Mouse (Mus musculus) neural tube, embryonic 12.5 days (tissue): ENCODE data around the gene Ifi209. TPM values are rescaled to one million over a fixed set of nuclear protein-coding genes. Genes with fewer than 3 reads are reported as not detected.
"Not testable (repeated sequence)": the region's sequence is repeated elsewhere in the genome, so short reads cannot be mapped to it uniquely, and the experiment has no call there.

ENCODE experiments used
- ATAC-seq: fragments of 200-750 bp; cut with Nextera tagmentation; 2 replicates; pipeline ENCODE4 v1.8.0; 2017; ENCODE audit warnings: low read depth, mild to moderate bottlenecking, moderate TSS enrichment, moderate library complexity; ENCODE audit not compliant: low FRiP score
- H3K27ac ChIP-seq: fragments of 300-500 bp; sonication (generic); 2 replicates; pipeline ENCODE4 v1.5.1; 2016
- H3K27me3 ChIP-seq: fragments of 300-500 bp; sonication (generic); replicated peaks from 2 replicates; pipeline ENCODE4 v1.6.1; 2016; ENCODE audit warnings: mild to moderate bottlenecking
- H3K36me3 ChIP-seq: fragments of 300-500 bp; sonication (generic); 2 replicates; pipeline ENCODE4 v1.6.1; 2016; ENCODE audit warnings: mild to moderate bottlenecking
- H3K4me1 ChIP-seq: fragments of 300-500 bp; sonication (generic); 2 replicates; pipeline ENCODE4 v1.6.1; 2016
- H3K4me2 ChIP-seq: fragments of 300-500 bp; sonication (generic); replicated peaks from 2 replicates; pipeline ENCODE4 v1.6.1; 2016; ENCODE audit warnings: mild to moderate bottlenecking
- H3K4me3 ChIP-seq: fragments of 300-500 bp; sonication (generic); 2 replicates; pipeline ENCODE4 v1.5.1; 2016
- H3K9ac ChIP-seq: fragments of 300-500 bp; sonication (generic); 2 replicates; pipeline ENCODE4 v1.6.1; 2016; ENCODE audit warnings: mild to moderate bottlenecking
- H3K9me3 ChIP-seq: fragments of 300-500 bp; sonication (generic); 2 replicates; pipeline ENCODE4 v1.6.1; 2016; ENCODE audit warnings: mild to moderate bottlenecking
- WGBS: fragments of 180-500 bp; shearing (Covaris S2); methylation state at CpG from one replicate; pipeline ENCODE4 v1.1.7; 2016; 5-methylcytosine and 5-hydroxymethylcytosine counted together
- polyA plus RNA-seq: library from polyadenylated mRNA; unstranded; fragments of >200 nt; fragmentation: Nextera tagmentation; extraction: Ambion mirVana; gene quantifications from 2 replicates; pipeline ENCODE4 v1.2.1, GENCODE M21; 2016

The Ifi209 gene
- 0.13 TPM in 1 of 2 replicates, not detected in the other for polyA plus RNA-seq

DNA sequence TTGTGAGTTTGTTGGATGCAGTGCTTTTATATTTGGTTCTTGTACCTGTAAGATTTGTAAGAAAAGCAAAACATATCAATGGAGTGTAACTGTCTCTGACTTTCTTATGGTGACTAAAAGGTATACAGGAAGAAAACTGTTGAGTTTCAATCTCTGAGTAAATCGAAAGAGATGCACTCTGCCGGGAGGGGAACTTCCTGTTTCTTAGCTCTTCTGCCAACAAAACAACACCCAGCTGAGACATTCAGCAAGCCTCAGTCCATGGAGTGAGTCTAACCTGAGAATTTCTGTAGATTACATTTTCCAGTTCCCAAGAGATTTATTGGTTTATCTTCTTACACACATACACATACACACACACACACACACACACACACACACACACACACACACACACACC, at the start of gene Ifi209:
Ifi209 (plus strand) TSS at position 296 of the 400 bp plus-strand sequence.
- 88% methylated on average over 2 of the region's 2 CpGs for WGBS
- H3K27me3 ChIP-seq, H3K9me3 ChIP-seq, H3K4me1 ChIP-seq, ATAC-seq, H3K9ac ChIP-seq, H3K4me3 ChIP-seq, H3K27ac ChIP-seq, H3K36me3 ChIP-seq, H3K4me2 ChIP-seq: not testable (repeated sequence)

GRCm38 (mm10) chr1:173589698-173590097, 41.0 kb upstream of the Ifi209 start:
- H3K4me2 ChIP-seq, H3K9me3 ChIP-seq, H3K27ac ChIP-seq, H3K4me3 ChIP-seq, H3K9ac ChIP-seq, ATAC-seq, H3K27me3 ChIP-seq, H3K4me1 ChIP-seq, H3K36me3 ChIP-seq: not testable (repeated sequence)
- WGBS, result 90% methylated on average over 2 of the region's 2 CpGs

DNA sequence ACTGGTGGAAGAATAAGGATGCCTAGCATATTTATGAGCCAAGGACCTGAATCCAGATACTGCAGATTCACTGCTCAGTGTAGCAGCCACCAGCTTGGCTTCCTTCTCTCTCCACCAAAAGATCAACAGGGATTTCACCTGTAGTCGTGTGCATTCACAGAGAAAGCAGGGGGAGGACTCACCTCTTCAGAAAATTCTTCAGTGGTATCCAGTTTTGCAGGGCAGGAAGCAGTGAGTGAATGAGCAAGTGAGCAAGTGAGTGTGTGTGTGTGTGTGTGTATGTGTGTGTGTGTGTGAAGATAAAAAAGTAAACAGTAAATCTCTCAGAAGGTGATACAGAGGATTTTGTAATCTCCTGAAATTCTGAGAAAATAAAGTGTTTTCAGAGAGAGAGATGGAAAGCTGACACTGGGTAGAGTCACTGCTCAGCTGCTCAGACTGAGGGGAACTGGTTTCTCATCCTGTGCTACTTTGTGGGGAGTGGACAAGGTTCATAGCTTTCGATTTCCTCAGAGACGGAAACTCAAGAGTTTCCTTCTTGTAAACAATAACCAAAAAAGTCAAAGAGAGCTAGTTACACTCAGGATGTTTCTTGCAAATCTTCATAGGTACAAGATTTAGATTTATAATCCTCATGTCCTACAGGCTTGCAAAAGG, 31.8 kb upstream of the Ifi209 start, which contains the start of gene Ifi213:
Ifi213 (minus strand) TSS at position 437 of the 657 bp plus-strand sequence.
- H3K9ac ChIP-seq, H3K4me3 ChIP-seq, H3K27ac ChIP-seq, H3K9me3 ChIP-seq, H3K27me3 ChIP-seq, H3K36me3 ChIP-seq, H3K4me2 ChIP-seq, H3K4me1 ChIP-seq, ATAC-seq: not testable (repeated sequence)
- WGBS, result 78% methylated on average over 3 of the region's 3 CpGs

GRCm38 (mm10) chr1:173610291-173610690, 20.4 kb upstream of the Ifi209 start:
- ATAC-seq, H3K27me3 ChIP-seq, H3K9me3 ChIP-seq, H3K27ac ChIP-seq, H3K9ac ChIP-seq, H3K4me2 ChIP-seq, H3K4me1 ChIP-seq, H3K36me3 ChIP-seq, H3K4me3 ChIP-seq: not testable (repeated sequence)
- WGBS, result 92% methylated on average over 3 of the region's 3 CpGs

DNA sequence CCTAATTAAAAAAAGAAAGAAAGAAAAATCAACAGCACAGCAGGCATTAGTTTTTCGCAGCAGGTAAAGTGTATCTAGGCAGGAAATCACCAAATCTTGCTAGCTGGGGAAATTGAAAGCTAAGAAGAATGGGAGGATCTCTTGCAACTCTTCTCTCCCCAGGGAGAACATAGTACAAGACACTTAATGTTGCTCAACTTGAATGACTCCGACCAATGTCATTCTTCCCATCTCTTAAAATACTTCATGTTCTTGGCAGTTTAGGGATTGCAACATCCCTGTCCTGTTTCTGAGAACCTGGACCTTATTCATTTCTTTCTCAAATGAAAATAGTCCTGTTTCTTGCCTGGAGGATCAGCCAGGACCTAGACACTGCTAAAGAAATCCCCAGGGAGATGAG, 8.5 kb upstream of the Ifi209 start:
- H3K9ac ChIP-seq, H3K4me3 ChIP-seq, ATAC-seq, H3K27ac ChIP-seq, H3K9me3 ChIP-seq, H3K4me1 ChIP-seq, H3K36me3 ChIP-seq, H3K27me3 ChIP-seq, H3K4me2 ChIP-seq: not testable (repeated sequence)
- WGBS, result 83% methylated on average over 2 of the region's 2 CpGs

- H3K4me3 ChIP-seq, result no peak overlapping the region
- H3K27me3 ChIP-seq, result no peaks in the 10 kb centered on the region
- ATAC-seq, result no peak
- H3K9me3 ChIP-seq, result no peaks in the 10 kb centered on the region
- no peaks in the 10 kb centered on the region for H3K36me3 ChIP-seq
- H3K4me1 ChIP-seq, result no peaks in the 10 kb centered on the region
- WGBS, result 93% methylated on average over 2 of the region's 2 CpGs
- H3K9ac ChIP-seq, result no peak overlapping the region
- H3K27ac ChIP-seq, result no peak overlapping the region
- no peak overlapping the region for H3K4me2 ChIP-seq
These were observed 6.7 kb upstream of the Ifi209 start for GRCm38 (mm10) chr1:173624052-173624451.

GRCm38 (mm10) chr1:173626686-173627085, 4.0 kb upstream of the Ifi209 start:
- Histone ChIP-seq H3K9ac (no peak overlapping the region), H3K27ac (no peak overlapping the region), H3K36me3 (no peaks in the 10 kb centered on the region), H3K4me1 (no peaks in the 10 kb centered on the region), H3K4me2 (no peak overlapping the region), H3K4me3 (no peak overlapping the region), H3K27me3 (no peaks in the 10 kb centered on the region), H3K9me3 (no peaks in the 10 kb centered on the region)
- WGBS, result 75% methylated on average over 2 of the region's 2 CpGs
- ATAC-seq, result no peak

DNA sequence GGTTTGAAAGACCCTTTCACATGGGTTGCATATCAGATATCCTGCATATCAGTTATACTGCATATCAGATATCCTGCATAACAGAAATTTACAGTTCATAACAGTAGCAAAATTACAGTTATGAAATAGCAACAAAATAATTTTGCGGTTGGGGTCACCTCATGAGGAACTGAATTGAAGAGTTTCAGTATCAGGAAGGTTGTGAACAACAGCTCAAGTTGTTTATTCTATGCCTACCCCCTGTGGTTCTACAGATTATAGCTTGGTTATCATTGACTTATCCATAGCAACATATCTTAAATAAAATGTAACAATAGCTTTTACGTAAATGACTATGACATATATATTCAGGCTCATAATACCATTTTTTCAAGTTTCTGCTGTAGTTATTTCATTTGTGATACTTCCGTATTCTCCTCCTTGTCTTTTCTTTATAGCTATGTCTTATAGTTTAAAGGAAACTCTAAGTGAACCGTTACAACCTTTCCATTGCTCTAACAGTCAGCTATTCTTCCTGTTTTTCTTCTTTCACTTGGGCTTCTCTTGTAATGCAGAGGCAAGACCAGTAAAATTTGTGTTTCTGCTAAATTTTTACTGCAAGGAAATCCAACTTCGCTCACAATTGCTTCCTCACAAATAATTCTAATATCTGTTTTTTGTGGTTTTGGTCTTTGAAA, 3.4 kb downstream of the Ifi209 start:
- H3K27me3 ChIP-seq, result no peaks in the 10 kb centered on the region

DNA sequence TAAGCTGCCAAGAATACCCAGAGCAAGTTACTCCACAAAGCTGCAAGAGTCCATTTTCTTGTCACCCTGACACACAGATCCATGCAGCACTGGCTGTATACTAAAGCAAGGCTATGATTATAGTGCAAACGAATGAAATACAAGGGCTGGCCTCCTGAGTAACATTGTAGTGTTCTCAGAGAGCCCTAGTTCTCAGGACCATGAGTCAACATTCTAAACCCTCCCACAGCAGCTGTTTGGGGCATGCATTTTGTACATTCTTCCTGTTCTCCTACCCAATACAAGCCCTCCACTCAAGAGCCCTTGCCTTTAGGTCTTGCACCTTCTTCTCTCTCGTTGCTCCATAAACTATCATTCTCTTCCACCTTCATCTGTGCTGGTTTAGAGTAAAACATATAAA, 14.7 kb downstream of the Ifi209 start:
- no peak overlapping the region for H3K27ac ChIP-seq
- no peak overlapping the region for H3K9ac ChIP-seq
- 74% methylated on average over 2 of the region's 2 CpGs for WGBS
- H3K4me3 ChIP-seq, result no peak overlapping the region
- H3K9me3 ChIP-seq, result no peaks in the 10 kb centered on the region
- H3K36me3 ChIP-seq, result no peaks in the 10 kb centered on the region
- H3K4me2 ChIP-seq, result no peak overlapping the region
- H3K4me1 ChIP-seq, result no peaks in the 10 kb centered on the region
- ATAC-seq, result no peak
- no peaks in the 10 kb centered on the region for H3K27me3 ChIP-seq

More for the DNA sequence above, 3.4 kb downstream of the Ifi209 start:
- Histone ChIP-seq H3K9ac (no peak overlapping the region), H3K36me3 (no peaks in the 10 kb centered on the region), H3K4me1 (no peaks in the 10 kb centered on the region), H3K4me3 (no peak overlapping the region), H3K9me3 (no peaks in the 10 kb centered on the region), H3K4me2 (no peak overlapping the region), H3K27ac (no peak overlapping the region)
- 85% methylated on average over 5 of the region's 5 CpGs for WGBS
- no peak for ATAC-seq

DNA sequence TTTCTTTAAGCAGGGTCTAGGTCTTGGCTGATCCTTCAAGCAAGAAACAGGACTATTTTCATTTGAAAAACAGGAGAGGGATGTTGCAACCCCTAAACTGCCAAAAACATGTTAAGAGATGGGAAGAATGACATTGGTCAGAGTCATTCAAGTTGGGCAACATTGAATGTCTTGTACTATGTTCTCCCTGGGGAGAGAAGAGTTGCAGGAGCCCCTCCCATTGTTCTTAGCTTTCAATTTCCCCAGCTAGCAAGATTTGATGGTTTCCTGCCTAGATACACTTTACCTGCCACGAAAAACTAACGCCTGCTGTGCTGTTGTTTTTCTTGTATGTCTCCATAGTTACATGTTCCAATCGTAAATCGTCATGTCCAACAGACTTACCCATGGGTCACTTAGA, 27.3 kb downstream of the Ifi209 start:
- 73% methylated on average over 4 of the region's 4 CpGs for WGBS
- H3K9me3 ChIP-seq, result no peaks in the 10 kb centered on the region
- H3K9ac ChIP-seq, result no peak overlapping the region
- no peaks in the 10 kb centered on the region for H3K36me3 ChIP-seq
- no peaks in the 10 kb centered on the region for H3K4me1 ChIP-seq
- no peak for ATAC-seq
- no peaks in the 10 kb centered on the region for H3K27me3 ChIP-seq
- no peak overlapping the region for H3K27ac ChIP-seq
- no peak overlapping the region for H3K4me2 ChIP-seq
- no peak overlapping the region for H3K4me3 ChIP-seq

GRCm38 (mm10) chr1:173673458-173674097, 42.9 kb downstream of the Ifi209 start, which contains the start of gene Ifi208:
TSS of gene Ifi208 (plus strand) at chr1:173673675.
- H3K9me3 ChIP-seq, H3K9ac ChIP-seq, H3K4me3 ChIP-seq, ATAC-seq, H3K4me1 ChIP-seq, H3K27me3 ChIP-seq, H3K4me2 ChIP-seq, H3K27ac ChIP-seq, H3K36me3 ChIP-seq: not testable (repeated sequence)
- WGBS, result 56% methylated on average over 3 of the region's 3 CpGs

GRCm38 (mm10) chr1:173678605-173679004, 47.9 kb downstream of the Ifi209 start:
- not testable (repeated sequence) for ATAC-seq, H3K4me3 ChIP-seq, H3K9me3 ChIP-seq, H3K9ac ChIP-seq, H3K27ac ChIP-seq, H3K36me3 ChIP-seq, H3K27me3 ChIP-seq, H3K4me1 ChIP-seq, H3K4me2 ChIP-seq
- 95% methylated on average over 1 of the region's 1 CpGs for WGBS
